Mouse (Mus musculus) A20 (cell line): ENCODE measurements at regions not wholly inside any gene's neighbourhood (a gene's known extent, or its start where the extent isn't known, plus 50 kb on each side); places are given as distances from the start of the nearest gene placed in this dataset.
A peak's percentile ranks its signal among the peaks of the same experiment; 100 is the strongest.

Experiments
- DNase-seq: peaks from one replicate; pipeline ENCODE4 v3.0.0-alpha.2; 2011; ENCODE audit warnings: low read depth, low spot score

- no peak for DNase-seq
Observed at GRCm38 (mm10) chr11:117589006-117589405, 65.1 kb upstream of the Tnrc6c start.

- no peak for DNase-seq
Observed at GRCm38 (mm10) chr11:117589422-117589821, 64.7 kb upstream of the Tnrc6c start.

GRCm38 (mm10) chr11:117592570-117592969, 61.5 kb upstream of the Tnrc6c start:
- no peak for DNase-seq

GRCm38 (mm10) chr11:117596201-117596600, 57.9 kb upstream of the Tnrc6c start:
- DNase-seq = no peak

GRCm38 (mm10) chr11:117597754-117598153, 56.3 kb upstream of the Tnrc6c start:
- DNase-seq = no peak

- DNase-seq = no peak
Observed at GRCm38 (mm10) chr11:117598170-117598583, 55.9 kb upstream of the Tnrc6c start.

- DNase-seq = no peak
Observed at GRCm38 (mm10) chr11:117598610-117599009, 55.5 kb upstream of the Tnrc6c start.

- DNase-seq = peak; percentile 56
Observed at GRCm38 (mm10) chr11:117599049-117599787, 54.9 kb upstream of the Tnrc6c start.

- no peak for DNase-seq
Observed at GRCm38 (mm10) chr11:117599788-117600263, 54.3 kb upstream of the Tnrc6c start.

- DNase-seq = no peak
Observed at GRCm38 (mm10) chr11:117601147-117601546, 52.9 kb upstream of the Tnrc6c start.

GRCm38 (mm10) chr11:117604019-117604418, 50.1 kb upstream of the Tnrc6c start:
- no peak for DNase-seq
